Mouse (Mus musculus) olfactory bulb, adult 2 months (tissue): ENCODE results near the gene Fam3a.

Experiments used
- CTCF ChIP-seq: fragments of 200-500 bp; IDR thresholded peaks from 2 replicates; pipeline ENCODE4 v1.5.1; 2012; ENCODE audit warnings: low read depth, mild to moderate bottlenecking, low read length, moderate library complexity; ENCODE audit not compliant: insufficient read depth
- POLR2A ChIP-seq: fragments of 200-500 bp; IDR thresholded peaks from 2 replicates; pipeline ENCODE4 v1.6.1; 2012; ENCODE audit warnings: mild to moderate bottlenecking, low read depth, low read length, moderate library complexity; ENCODE audit not compliant: insufficient read depth

- no peak for TF ChIP-seq POLR2A
- no peak for TF ChIP-seq CTCF
Observed at GRCm38 (mm10) chrX:74427116-74427515, 34.0 kb upstream of the Fam3a start.
